Mouse (Mus musculus): Measurements from ENCODE around the gene Smap1.

DNA sequence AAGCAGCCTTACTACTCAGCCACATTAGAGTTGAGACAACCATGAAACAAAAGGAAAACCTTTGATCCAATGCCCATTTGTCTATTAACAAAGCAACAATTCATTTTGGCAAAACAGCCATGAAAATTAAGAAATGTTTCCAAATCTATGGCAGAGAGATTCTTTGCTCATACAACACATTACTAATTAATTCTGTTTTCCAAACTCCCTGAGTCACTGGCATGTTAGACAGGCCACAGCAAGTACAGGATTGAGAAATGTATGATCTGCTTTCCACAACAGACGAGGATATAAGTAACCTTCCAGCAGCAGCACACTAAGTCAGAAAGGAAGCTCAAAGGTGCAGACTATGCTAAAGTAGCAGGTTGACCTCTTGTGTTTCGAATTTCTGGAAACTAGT lies 9.1 kb downstream of the Smap1 start:
- TF ChIP-seq POLR2A (IDR thresholded peaks at IDR 0.05; ENCODE audit: low read depth, low read length) (no peak), CTCF (IDR thresholded peaks at IDR 0.05; ENCODE audit: borderline replicate concordance, insufficient read depth, low read length) (no peak)
